Mouse (Mus musculus) lung, postnatal 0 days (tissue): ENCODE results near the gene Slc44a1.

Experiments
- CTCF ChIP-seq: IDR thresholded peaks from 2 replicates; pipeline ENCODE4 v1.5.1; 2016; ENCODE audit warnings: antibody characterized with exemption, mild to moderate bottlenecking
- EP300 ChIP-seq: IDR thresholded peaks from 2 replicates; pipeline ENCODE4 v1.6.1; 2016; ENCODE audit warnings: antibody characterized with exemption, mild to moderate bottlenecking, control low read depth

- TF ChIP-seq CTCF (no peak), EP300 (no peak)
These were observed 31.4 kb upstream of the Slc44a1 start for GRCm38 (mm10) chr4:53408821-53409220.
